Mouse (Mus musculus): Measurements from ENCODE around the gene Vmn2r44.
"Not testable (repeated sequence)": the region's sequence is repeated elsewhere in the genome, so short reads cannot be mapped to it uniquely, and the experiment has no call there.

- TF ChIP-seq POLR2A (IDR thresholded peaks at IDR 0.05; ENCODE audit: insufficient read depth, low read depth, low read length); CTCF (IDR thresholded peaks at IDR 0.05): not testable (repeated sequence)
These were observed at the start of gene Vmn2r44 for GRCm38 (mm10) chr7:8383233-8383632.

Data from heart, adult 2 months (tissue).